Mouse (Mus musculus): ENCODE results near the gene Slco4a1.

The Slco4a1 gene

GRCm38 (mm10) chr2:180444957-180445785 lies 10.9 kb upstream of the Slco4a1 start:
- ATAC-seq (ENCODE audit: insufficient number of reproducible peaks, low FRiP score, low TSS enrichment) = no peak

GRCm38 (mm10) chr2:180445962-180446361 lies 10.1 kb upstream of the Slco4a1 start:
- ATAC-seq (ENCODE audit: insufficient number of reproducible peaks, low FRiP score, low TSS enrichment) = no peak

GRCm38 (mm10) chr2:180449007-180449406 lies 7.0 kb upstream of the Slco4a1 start:
- ATAC-seq (ENCODE audit: insufficient number of reproducible peaks, low FRiP score, low TSS enrichment) = no peak

GRCm38 (mm10) chr2:180450529-180450928 lies 5.5 kb upstream of the Slco4a1 start:
- no peak for ATAC-seq (ENCODE audit: insufficient number of reproducible peaks, low FRiP score, low TSS enrichment)

- ATAC-seq (ENCODE audit: insufficient number of reproducible peaks, low FRiP score, low TSS enrichment) = 0 out of 2 replicates have a peak, but pooled peaks have one; percentile 15
These were observed 660 bp downstream of the Slco4a1 start for GRCm38 (mm10) chr2:180456705-180457104.

- no peak for ATAC-seq (ENCODE audit: insufficient number of reproducible peaks, low FRiP score, low TSS enrichment)
These were observed 1.6 kb downstream of the Slco4a1 start for GRCm38 (mm10) chr2:180457680-180458079.

GRCm38 (mm10) chr2:180459437-180459836 lies 3.4 kb downstream of the Slco4a1 start:
- ATAC-seq (ENCODE audit: insufficient number of reproducible peaks, low FRiP score, low TSS enrichment) = no peak

GRCm38 (mm10) chr2:180460801-180461200 lies 4.8 kb downstream of the Slco4a1 start:
- no peak for ATAC-seq (ENCODE audit: insufficient number of reproducible peaks, low FRiP score, low TSS enrichment)

- ATAC-seq (ENCODE audit: insufficient number of reproducible peaks, low FRiP score, low TSS enrichment) = no peak
These were observed 6.5 kb downstream of the Slco4a1 start for GRCm38 (mm10) chr2:180462593-180462992.

- ATAC-seq (ENCODE audit: insufficient number of reproducible peaks, low FRiP score, low TSS enrichment) = no peak
These were observed 10.5 kb downstream of the Slco4a1 start for GRCm38 (mm10) chr2:180466505-180466904.

- ATAC-seq (ENCODE audit: insufficient number of reproducible peaks, low FRiP score, low TSS enrichment) = no peak
These were observed 12.8 kb downstream of the Slco4a1 start for GRCm38 (mm10) chr2:180468871-180469270.

GRCm38 (mm10) chr2:180469768-180470167 lies 13.7 kb downstream of the Slco4a1 start:
- no peak for ATAC-seq (ENCODE audit: insufficient number of reproducible peaks, low FRiP score, low TSS enrichment)

GRCm38 (mm10) chr2:180472306-180473079 lies 16.4 kb downstream of the Slco4a1 start:
- no peak for ATAC-seq (ENCODE audit: insufficient number of reproducible peaks, low FRiP score, low TSS enrichment)

- no peak for ATAC-seq (ENCODE audit: insufficient number of reproducible peaks, low FRiP score, low TSS enrichment)
These were observed 17.0 kb downstream of the Slco4a1 start for GRCm38 (mm10) chr2:180473080-180473440.

GRCm38 (mm10) chr2:180474864-180475263 lies 18.8 kb downstream of the Slco4a1 start:
- no peak for ATAC-seq (ENCODE audit: insufficient number of reproducible peaks, low FRiP score, low TSS enrichment)

- ATAC-seq (ENCODE audit: insufficient number of reproducible peaks, low FRiP score, low TSS enrichment) = no peak
These were observed 26.2 kb downstream of the Slco4a1 start for GRCm38 (mm10) chr2:180482274-180482673.

GRCm38 (mm10) chr2:180484882-180485281 lies 28.8 kb downstream of the Slco4a1 start:
- no peak for ATAC-seq (ENCODE audit: insufficient number of reproducible peaks, low FRiP score, low TSS enrichment)

GRCm38 (mm10) chr2:180485306-180485705 lies 29.3 kb downstream of the Slco4a1 start:
- no peak for ATAC-seq (ENCODE audit: insufficient number of reproducible peaks, low FRiP score, low TSS enrichment)

GRCm38 (mm10) chr2:180488210-180488751 lies 32.2 kb downstream of the Slco4a1 start:
- ATAC-seq (ENCODE audit: insufficient number of reproducible peaks, low FRiP score, low TSS enrichment) = no peak

- ATAC-seq (ENCODE audit: insufficient number of reproducible peaks, low FRiP score, low TSS enrichment) = no peak
These were observed 39.9 kb downstream of the Slco4a1 start for GRCm38 (mm10) chr2:180495906-180496305.

- ATAC-seq (ENCODE audit: insufficient number of reproducible peaks, low FRiP score, low TSS enrichment) = no peak
These were observed 43.7 kb downstream of the Slco4a1 start, which contains the start of gene Ntsr1 for GRCm38 (mm10) chr2:180499741-180500140. TSS of gene Ntsr1 (plus strand) at chr2:180499976.
